Mouse (Mus musculus): ENCODE measurements around the gene C1qa. TPM values are rescaled to one million over a fixed set of nuclear protein-coding genes. Genes with fewer than 3 reads are reported as not detected.
A peak's percentile ranks its signal among the peaks of the same experiment; 100 is the strongest.

C1qa gene
- polyA plus RNA-seq, 1 experiment = 134 TPM

DNA sequence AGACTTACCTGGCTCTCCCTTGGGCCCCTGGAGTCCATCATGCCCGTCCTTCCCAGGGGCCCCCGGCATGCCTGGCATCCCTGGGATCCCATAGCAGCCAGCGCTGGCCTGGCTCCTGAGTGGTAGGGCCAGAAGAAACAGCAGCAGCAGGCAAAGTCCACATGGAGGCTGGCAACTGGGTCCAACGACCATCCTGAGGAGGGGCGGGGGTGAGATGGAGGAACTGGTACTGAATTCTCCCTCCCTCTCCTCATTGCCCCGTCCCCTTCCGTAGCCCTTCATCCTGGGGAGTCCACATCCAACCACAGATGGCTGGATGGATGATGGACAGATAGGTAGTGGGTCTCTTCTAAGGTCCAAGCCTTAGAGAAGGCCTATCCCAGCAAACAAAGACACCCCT is 6.2 kb downstream of the C1qa start:
- peaks cover 39% of the 10 kb centered on the region for H3K4me1 ChIP-seq
- peaks cover 92% of the 10 kb centered on the region for H3K27me3 ChIP-seq (replicated peaks)
- TF ChIP-seq FLI1 (IDR thresholded peaks at IDR 0.05; ENCODE audit: low read length) (no peak), GATA1 (IDR thresholded peaks at IDR 0.05; ENCODE audit: borderline replicate concordance, low read length) (no peak)
- no peaks in the 10 kb centered on the region for H3K9me3 ChIP-seq
- peak overlapping the region; percentile 60 for H3K4me3 ChIP-seq (replicated peaks)
- H3K36me3 ChIP-seq (replicated peaks; ENCODE audit: low read length) = no peaks in the 10 kb centered on the region

DNA sequence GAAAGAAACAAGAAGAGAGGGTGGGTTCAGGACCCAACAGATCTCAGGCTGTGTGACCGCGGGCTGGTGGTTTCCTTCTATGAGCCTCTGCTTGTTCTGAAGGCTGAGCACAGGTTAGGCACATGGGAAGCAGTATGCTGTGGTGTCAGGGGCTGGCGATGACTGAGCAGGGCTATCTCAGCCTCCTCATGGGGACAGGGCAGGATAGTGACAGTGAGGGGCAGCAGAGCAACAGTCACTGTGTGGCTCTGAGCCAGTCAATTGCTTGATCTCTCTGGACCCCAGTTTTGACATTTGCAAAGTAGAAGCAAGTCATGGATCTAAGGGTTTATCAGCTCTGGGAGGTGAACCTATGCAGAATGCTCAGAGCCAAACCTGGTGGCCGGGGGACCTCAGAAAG is 7.5 kb downstream of the C1qa start:
- Histone ChIP-seq H3K9me3 (no peaks in the 10 kb centered on the region), H3K4me3 (replicated peaks) (no peak overlapping the region), H3K36me3 (replicated peaks; ENCODE audit: low read length) (no peaks in the 10 kb centered on the region), H3K27me3 (replicated peaks) (peaks cover 91% of the 10 kb centered on the region), H3K4me1 (peaks cover 42% of the 10 kb centered on the region)
- TF ChIP-seq FLI1 (IDR thresholded peaks at IDR 0.05; ENCODE audit: low read length) (no peak), GATA1 (IDR thresholded peaks at IDR 0.05; ENCODE audit: borderline replicate concordance, low read length) (no peak)

DNA sequence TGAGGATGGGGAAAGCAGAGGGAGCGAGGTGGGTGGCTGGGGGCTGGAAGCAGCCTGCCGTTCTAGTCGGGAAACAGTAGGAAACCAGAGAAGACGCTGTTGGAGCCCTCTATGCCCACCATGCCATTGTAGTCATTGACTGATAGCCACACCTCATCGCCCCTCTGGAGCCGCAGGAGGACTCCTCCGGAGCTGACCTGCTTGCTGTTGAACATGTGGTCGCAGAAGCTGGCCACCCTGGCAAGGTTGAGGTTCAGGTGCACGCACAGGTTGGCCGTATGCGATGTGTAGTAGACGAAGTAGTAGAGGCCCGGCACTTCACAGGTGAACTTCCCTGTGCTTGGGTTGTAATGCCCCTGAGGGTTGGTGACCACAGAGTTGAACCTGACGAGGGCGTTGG is 8.6 kb downstream of the C1qa start:
- Histone ChIP-seq H3K4me1 (peaks cover 34% of the 10 kb centered on the region), H3K9me3 (no peaks in the 10 kb centered on the region), H3K4me3 (replicated peaks) (no peak overlapping the region), H3K36me3 (replicated peaks; ENCODE audit: low read length) (no peaks in the 10 kb centered on the region), H3K27me3 (replicated peaks) (peaks cover 92% of the 10 kb centered on the region)
- TF ChIP-seq FLI1 (IDR thresholded peaks at IDR 0.05; ENCODE audit: low read length) (no peak), GATA1 (IDR thresholded peaks at IDR 0.05; ENCODE audit: borderline replicate concordance, low read length) (no peak)

DNA sequence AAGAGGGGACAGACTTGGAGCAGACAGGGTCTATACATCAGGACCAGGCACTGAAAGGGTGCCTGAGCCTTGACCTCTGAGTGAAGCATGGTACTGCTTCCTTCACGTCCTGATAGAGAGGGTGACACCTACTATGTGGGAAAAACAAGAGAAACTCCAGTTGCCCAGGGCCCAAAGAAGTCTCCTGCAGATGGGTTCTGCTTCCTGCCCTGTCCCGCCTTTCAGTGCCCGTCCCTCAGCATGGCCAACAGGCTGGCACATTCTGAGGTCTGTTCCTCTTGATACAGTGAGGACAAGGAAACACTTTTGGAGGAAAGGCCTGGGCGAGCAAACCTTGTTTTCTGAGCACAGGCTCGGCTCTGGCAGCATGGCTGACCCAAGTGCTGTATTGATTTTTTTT is 10.9 kb downstream of the C1qa start:
- Histone ChIP-seq H3K4me1 (peaks cover 12% of the 10 kb centered on the region), H3K27me3 (replicated peaks) (peaks cover 81% of the 10 kb centered on the region)
- no peak for TF ChIP-seq FLI1 (IDR thresholded peaks at IDR 0.05; ENCODE audit: low read length)
- no peak for TF ChIP-seq GATA1 (IDR thresholded peaks at IDR 0.05; ENCODE audit: borderline replicate concordance, low read length)

DNA sequence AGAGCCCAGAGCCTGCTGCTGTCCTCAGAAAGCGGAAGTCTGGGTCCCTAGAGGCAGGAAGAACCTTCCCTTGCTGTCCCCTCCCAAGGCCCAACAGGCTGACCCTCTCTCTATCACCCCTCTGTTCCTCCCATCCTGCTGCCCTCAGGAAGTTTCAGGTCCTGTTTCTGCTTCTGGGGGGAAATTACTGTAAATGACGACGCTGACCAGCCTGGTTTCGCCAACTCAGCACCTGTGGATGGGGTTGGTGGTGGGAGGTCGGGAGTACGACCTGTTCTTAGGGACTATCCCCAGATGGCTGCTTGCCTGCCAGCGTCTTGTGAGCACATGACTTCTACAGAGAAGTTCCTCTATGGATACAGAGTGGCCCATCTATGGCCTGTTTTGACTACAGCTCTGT is 12.5 kb downstream of the C1qa start, which contains the start of gene C1qb:
Gene C1qb, minus strand, starts transcription at position 87 of the 400 bp plus-strand sequence.
- Histone ChIP-seq H3K36me3 (replicated peaks; ENCODE audit: low read length) (no peaks in the 10 kb centered on the region), H3K4me1 (peaks cover 3% of the 10 kb centered on the region; the same call in 1 of the 2 replicates), H3K27me3 (replicated peaks) (peaks cover 74% of the 10 kb centered on the region), H3K9me3 (no peaks in the 10 kb centered on the region), H3K4me3 (replicated peaks) (no peak within 1 kb of the TSS)
- TF ChIP-seq GATA1 (IDR thresholded peaks at IDR 0.05; ENCODE audit: borderline replicate concordance, low read length) (no peak), FLI1 (IDR thresholded peaks at IDR 0.05; ENCODE audit: low read length) (no peak)

More for the DNA sequence above, 10.9 kb downstream of the C1qa start:
- Histone ChIP-seq H3K4me3 (replicated peaks) (no peak overlapping the region), H3K9me3 (no peaks in the 10 kb centered on the region), H3K36me3 (replicated peaks; ENCODE audit: low read length) (no peaks in the 10 kb centered on the region)

DNA sequence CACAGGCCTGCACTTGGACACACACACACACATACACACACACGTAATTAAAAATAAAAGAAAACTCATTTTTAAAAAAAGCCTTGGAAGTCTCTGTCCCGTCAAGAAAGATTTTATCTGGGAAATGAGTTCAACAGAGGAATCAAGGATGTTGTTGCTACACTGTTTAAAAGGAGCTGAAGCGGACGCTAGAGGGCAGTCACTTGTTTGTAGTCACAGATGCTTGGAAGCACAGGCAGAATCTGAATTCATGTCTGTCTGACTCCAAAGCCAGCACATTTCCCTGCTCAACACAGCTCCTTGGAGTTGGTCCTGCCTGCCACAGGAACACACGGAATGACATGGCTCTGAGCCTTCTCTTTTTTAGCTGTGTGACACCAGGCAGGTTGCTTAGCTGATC is 20.0 kb downstream of the C1qa start:
- no peak overlapping the region for H3K4me3 ChIP-seq (replicated peaks)
- no peaks in the 10 kb centered on the region for H3K4me1 ChIP-seq
- no peaks in the 10 kb centered on the region for H3K36me3 ChIP-seq (replicated peaks; ENCODE audit: low read length)
- peaks cover 62% of the 10 kb centered on the region for H3K27me3 ChIP-seq (replicated peaks)
- no peaks in the 10 kb centered on the region for H3K9me3 ChIP-seq
- TF ChIP-seq FLI1 (IDR thresholded peaks at IDR 0.05; ENCODE audit: low read length) (no peak), GATA1 (IDR thresholded peaks at IDR 0.05; ENCODE audit: borderline replicate concordance, low read length) (no peak)

DNA sequence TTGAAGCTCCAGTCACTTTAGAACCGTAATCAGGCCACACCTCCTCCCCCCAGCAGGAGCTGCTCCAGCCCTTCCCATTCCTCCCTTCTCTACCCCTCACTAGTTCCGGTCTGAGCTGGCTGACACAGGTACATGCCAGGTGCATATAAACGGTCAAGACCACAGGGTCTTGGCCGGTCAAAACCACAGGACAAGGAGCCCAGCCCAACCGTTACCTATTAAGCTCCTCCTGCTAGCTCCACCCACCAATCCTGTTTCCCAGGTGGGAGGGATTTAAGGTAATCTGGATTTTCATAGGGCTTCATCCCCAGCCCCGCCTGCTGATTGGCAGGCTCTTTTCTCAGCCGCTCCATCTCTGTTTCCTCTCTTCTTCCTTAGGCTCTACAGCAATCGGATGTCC is 20.4 kb downstream of the C1qa start:
- Histone ChIP-seq H3K36me3 (replicated peaks; ENCODE audit: low read length) (no peaks in the 10 kb centered on the region), H3K27me3 (replicated peaks) (peaks cover 65% of the 10 kb centered on the region), H3K4me3 (replicated peaks) (no peak overlapping the region), H3K4me1 (no peaks in the 10 kb centered on the region), H3K9me3 (no peaks in the 10 kb centered on the region)
- TF ChIP-seq FLI1 (IDR thresholded peaks at IDR 0.05; ENCODE audit: low read length) = no peak
- no peak for TF ChIP-seq GATA1 (IDR thresholded peaks at IDR 0.05; ENCODE audit: borderline replicate concordance, low read length)

DNA sequence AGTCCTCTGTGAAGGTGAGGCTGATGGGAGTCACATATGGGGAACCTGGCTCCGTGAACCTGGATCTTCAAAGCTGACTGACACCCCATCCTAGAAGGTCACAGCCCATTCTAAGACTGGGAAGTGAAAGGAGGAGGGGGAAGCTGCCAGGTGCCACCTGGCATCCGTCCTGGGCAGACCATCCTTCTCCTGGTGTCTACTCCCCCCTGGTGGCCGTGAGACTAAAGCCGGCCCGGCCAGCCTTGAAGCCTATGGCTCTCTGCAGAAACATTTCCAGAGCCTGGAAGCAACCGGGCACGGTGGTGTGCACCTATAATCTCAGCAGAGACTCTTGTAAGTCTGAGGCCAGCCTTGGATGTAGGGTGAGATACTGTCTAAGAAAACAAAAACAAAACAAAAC is 21.6 kb downstream of the C1qa start:
- Histone ChIP-seq H3K4me3 (replicated peaks) (no peak overlapping the region), H3K36me3 (replicated peaks; ENCODE audit: low read length) (no peaks in the 10 kb centered on the region), H3K27me3 (replicated peaks) (peaks cover 65% of the 10 kb centered on the region), H3K9me3 (no peaks in the 10 kb centered on the region), H3K4me1 (no peaks in the 10 kb centered on the region)
- TF ChIP-seq GATA1 (IDR thresholded peaks at IDR 0.05; ENCODE audit: borderline replicate concordance, low read length) = no peak
- no peak for TF ChIP-seq FLI1 (IDR thresholded peaks at IDR 0.05; ENCODE audit: low read length)

DNA sequence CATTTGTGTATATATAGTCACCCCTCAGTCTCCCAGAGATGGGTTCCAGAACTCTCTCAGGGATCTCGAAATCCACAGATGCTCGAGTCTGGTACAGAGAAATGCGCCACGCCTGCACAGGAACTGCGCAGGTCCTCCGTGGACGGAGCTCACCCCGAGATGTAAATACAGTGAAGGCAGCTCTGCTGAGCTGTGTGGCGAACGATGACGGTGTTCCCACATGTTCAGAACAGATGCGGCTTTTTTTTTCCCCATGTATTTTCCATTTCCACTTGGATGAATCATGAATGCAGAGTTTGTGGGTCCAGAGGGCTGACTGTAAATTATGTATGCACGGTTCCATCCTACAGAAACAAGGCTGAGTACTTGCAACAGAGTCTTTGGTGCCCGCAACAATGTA is 23.6 kb downstream of the C1qa start:
- Histone ChIP-seq H3K9me3 (no peaks in the 10 kb centered on the region), H3K4me3 (replicated peaks) (no peak overlapping the region), H3K4me1 (no peaks in the 10 kb centered on the region), H3K36me3 (replicated peaks; ENCODE audit: low read length) (no peaks in the 10 kb centered on the region), H3K27me3 (replicated peaks) (peaks cover 56% of the 10 kb centered on the region)
- TF ChIP-seq FLI1 (IDR thresholded peaks at IDR 0.05; ENCODE audit: low read length) (no peak), GATA1 (IDR thresholded peaks at IDR 0.05; ENCODE audit: borderline replicate concordance, low read length) (no peak)

DNA sequence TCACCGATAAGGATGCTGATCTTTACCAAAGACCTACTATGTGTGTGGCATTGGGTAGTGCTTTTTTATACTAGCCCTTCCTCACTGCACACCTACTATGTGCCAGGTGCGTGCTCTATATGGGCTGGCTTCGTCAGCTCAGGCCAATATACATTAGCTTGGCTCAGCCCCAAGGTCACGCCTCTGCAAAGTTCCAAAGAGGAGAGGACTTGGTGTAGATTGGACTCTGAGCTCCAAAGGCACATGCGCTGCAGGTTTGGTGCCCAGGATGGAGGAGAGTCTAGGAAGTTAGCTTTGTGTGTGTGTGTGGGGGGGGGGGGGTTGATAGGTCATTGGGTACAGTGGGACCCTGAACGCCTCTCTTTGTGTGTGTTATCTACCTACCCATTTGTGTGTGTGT is 30.2 kb downstream of the C1qa start:
- Histone ChIP-seq H3K4me1 (peaks cover 1% of the 10 kb centered on the region), H3K27me3 (replicated peaks) (peaks cover 70% of the 10 kb centered on the region), H3K4me3 (replicated peaks) (no peak overlapping the region), H3K9me3 (no peaks in the 10 kb centered on the region), H3K36me3 (replicated peaks; ENCODE audit: low read length) (no peaks in the 10 kb centered on the region)
- TF ChIP-seq FLI1 (IDR thresholded peaks at IDR 0.05; ENCODE audit: low read length) = no peak
- TF ChIP-seq GATA1 (IDR thresholded peaks at IDR 0.05; ENCODE audit: borderline replicate concordance, low read length) = no peak

All from megakaryocyte, embryonic 14.5 days (primary cell).